Mouse (Mus musculus) CD4-positive helper T cell, adult 2 months (primary cell): ENCODE results near the gene Ugt2b38.
"Not testable (repeated sequence)": the region's sequence is repeated elsewhere in the genome, so short reads cannot be mapped to it uniquely, and the experiment has no call there.

Source experiments
- DNase-seq: peaks from one replicate; pipeline ENCODE4 v3.0.0-alpha.2; 2012; ENCODE audit warnings: low read depth, missing footprints, low spot score

Ugt2b38 gene

GRCm38 (mm10) chr5:87424041-87424440 lies at the start of gene Ugt2b38:
Gene Ugt2b38 (minus strand): TSS chr5:87424203.
- DNase-seq = not testable (repeated sequence)

- DNase-seq = no peak
These were observed 34.8 kb upstream of the Ugt2b38 start for GRCm38 (mm10) chr5:87458810-87459209.

GRCm38 (mm10) chr5:87457701-87458100 lies 33.7 kb upstream of the Ugt2b38 start:
- no peak for DNase-seq

- no peak for DNase-seq
These were observed 32.3 kb upstream of the Ugt2b38 start for GRCm38 (mm10) chr5:87456216-87456850.

- no peak for DNase-seq
These were observed 31.5 kb upstream of the Ugt2b38 start for GRCm38 (mm10) chr5:87455519-87455918.

GRCm38 (mm10) chr5:87452514-87452913 lies 28.5 kb upstream of the Ugt2b38 start:
- not testable (repeated sequence) for DNase-seq

- no peak for DNase-seq
These were observed 12.3 kb upstream of the Ugt2b38 start for GRCm38 (mm10) chr5:87436264-87436663.

GRCm38 (mm10) chr5:87425676-87426075 lies 1.7 kb upstream of the Ugt2b38 start:
- no peak for DNase-seq

GRCm38 (mm10) chr5:87396968-87397367 lies 27.0 kb downstream of the Ugt2b38 start:
- no peak for DNase-seq

GRCm38 (mm10) chr5:87390818-87391217 lies 33.2 kb downstream of the Ugt2b38 start:
- DNase-seq = no peak

GRCm38 (mm10) chr5:87380234-87380633 lies 43.8 kb downstream of the Ugt2b38 start:
- DNase-seq = no peak

- no peak for DNase-seq
These were observed 44.2 kb downstream of the Ugt2b38 start for GRCm38 (mm10) chr5:87379825-87380224.

GRCm38 (mm10) chr5:87375874-87376383 lies 48.1 kb downstream of the Ugt2b38 start:
- no peak for DNase-seq

GRCm38 (mm10) chr5:87373502-87373863 lies 50.5 kb downstream of the Ugt2b38 start:
- no peak for DNase-seq

GRCm38 (mm10) chr5:87372788-87373501 lies 51.1 kb downstream of the Ugt2b38 start:
- not testable (repeated sequence) for DNase-seq
